Comparison of ENCODE assay signal across 9 mouse cellular contexts in genomic region chr11:95841498-95841830, GRCm38 (mm10). TPM values are rescaled to one million over a fixed set of nuclear protein-coding genes. Genes with fewer than 3 reads are reported as not detected.
DNase-seq lines count a peak whose midpoint lies in the region; ATAC-seq and TF ChIP-seq lines count a peak whose summit lies in the region.
"Had no signal": no experiment of that assay in that cellular context is flagged by ENCODE, and none has a peak within 500 bp of the region (broad histone marks: within the 10 kb centered on the region; RNA-seq: fewer than 3 reads in every experiment).

No protein-coding gene starts in this region.

- no peaks in the 10 kb centered on the region; the same call in 1 of the 2 replicates for H3K79me2 ChIP-seq in heart, adult 2 months (replicated peaks; ENCODE audit: control insufficient read depth, insufficient read depth, low read length)

- peak in 1 of 2 experiments; percentile 36 for DNase-seq in heart, adult 2 months
- DNase-seq in heart, adult 11 months = no peak
- no peak for DNase-seq in lung, embryonic 14.5 days
- DNase-seq in lung, postnatal 14 days = no peak
- DNase-seq in embryonic facial prominence, embryonic 14.5 days (ENCODE audit: low spot score) = no peak
- DNase-seq in liver, postnatal 0 days = no peak
- no peak for DNase-seq in cerebellum, adult 9-11 months
- no peak for DNase-seq in urinary bladder, postnatal 10 days (ENCODE audit: low spot score)

- TF ChIP-seq CTCF in heart, adult 2 months (IDR thresholded peaks at IDR 0.05) = no peak
- no peak for TF ChIP-seq CTCF in lung, embryonic 14.5 days (IDR thresholded peaks at IDR 0.05; ENCODE audit: low read depth)
- no peak for TF ChIP-seq CTCF in liver, postnatal 0 days (IDR thresholded peaks at IDR 0.05; ENCODE audit: low read depth)

- TF ChIP-seq POLR2A in heart, adult 2 months (IDR thresholded peaks at IDR 0.05; ENCODE audit: insufficient read depth, low read depth, low read length) = no peak

- intact Hi-C loops in heart, adult 2 months (cut with DNase I) = no loop called here

- peak overlapping the region; percentile 81 for H3K9ac ChIP-seq in heart, adult 2 months (ENCODE audit: low read depth, low read length)
- H3K9ac ChIP-seq in lung, embryonic 14.5 days = peak overlapping the region; percentile 30; the same call in 1 of the 2 replicates
- H3K9ac ChIP-seq in embryonic facial prominence, embryonic 14.5 days (ENCODE audit: low read depth, low read length) = no peak overlapping the region
- peak overlapping the region; percentile 55 for H3K9ac ChIP-seq in liver, postnatal 0 days (replicated peaks)

- no peak for TF ChIP-seq EP300 in heart, adult 2 months (IDR thresholded peaks at IDR 0.05; ENCODE audit: insufficient read depth, low read depth, low read length)
- TF ChIP-seq EP300 in liver, postnatal 0 days (IDR thresholded peaks at IDR 0.05; ENCODE audit: low read depth) = no peak

- H3K27ac ChIP-seq in heart, adult 2 months = peak overlapping the region; percentile 85
- H3K27ac ChIP-seq in lung, embryonic 14.5 days (ENCODE audit: low read depth) = peak overlapping the region; percentile 60; the same call in 1 of the 2 replicates
- H3K27ac ChIP-seq in embryonic facial prominence, embryonic 14.5 days (replicated peaks; ENCODE audit: low read depth, low read length) = 0 out of 2 replicates have a peak overlapping the region, but pooled peaks have one; percentile 4
- H3K27ac ChIP-seq in liver, postnatal 0 days (ENCODE audit: low read depth) = peak overlapping the region; percentile 86

- H3K36me3 ChIP-seq in heart, adult 2 months (ENCODE audit: control insufficient read depth, insufficient read depth, low read length) = no peaks in the 10 kb centered on the region
- H3K36me3 ChIP-seq in lung, embryonic 14.5 days (ENCODE audit: insufficient read depth) = no peaks in the 10 kb centered on the region
- H3K36me3 ChIP-seq in embryonic facial prominence, embryonic 14.5 days (ENCODE audit: control insufficient read depth, insufficient read depth, low read length) = no peaks in the 10 kb centered on the region
- H3K36me3 ChIP-seq in liver, postnatal 0 days (replicated peaks; ENCODE audit: insufficient read depth, low read length) = no peaks in the 10 kb centered on the region

- peak overlapping the region; percentile 50 for H3K4me2 ChIP-seq in lung, embryonic 14.5 days
- H3K4me2 ChIP-seq in embryonic facial prominence, embryonic 14.5 days (ENCODE audit: low read depth, low read length) = peak overlapping the region; percentile 36; the same call in 1 of the 2 replicates
- peak overlapping the region; percentile 58 for H3K4me2 ChIP-seq in liver, postnatal 0 days (ENCODE audit: low read depth, low read length)

- no peak for ATAC-seq in lung, embryonic 14.5 days (ENCODE audit: insufficient read depth)
- no peak for ATAC-seq in embryonic facial prominence, embryonic 14.5 days (ENCODE audit: low read depth)
- ATAC-seq in liver, postnatal 0 days = no peak

- peaks cover 25% of the 10 kb centered on the region for H3K4me1 ChIP-seq in heart, adult 2 months (ENCODE audit: control insufficient read depth, insufficient read depth, low read length)
- peaks cover 12% of the 10 kb centered on the region for H3K4me1 ChIP-seq in lung, embryonic 14.5 days (ENCODE audit: insufficient read depth)
- H3K4me1 ChIP-seq in embryonic facial prominence, embryonic 14.5 days (ENCODE audit: control insufficient read depth, insufficient read depth, low read length) = peaks cover 11% of the 10 kb centered on the region
- H3K4me1 ChIP-seq in liver, postnatal 0 days (ENCODE audit: insufficient read depth) = peaks cover 42% of the 10 kb centered on the region

- 48% methylated on average over 10 of the region's 10 CpGs for WGBS in heart, adult 2 months
- 49% methylated on average over 10 of the region's 10 CpGs for WGBS in lung, embryonic 14.5 days
- 62% methylated on average over 10 of the region's 10 CpGs for WGBS in embryonic facial prominence, embryonic 14.5 days
- WGBS in liver, postnatal 0 days (ENCODE audit: insufficient replicate concordance) = 32% methylated on average over 10 of the region's 10 CpGs

- peak overlapping the region; percentile 67 for H3K4me3 ChIP-seq in heart, adult 2 months
- H3K4me3 ChIP-seq in lung, embryonic 14.5 days (ENCODE audit: low read depth, low read length) = peak overlapping the region; percentile 34
- H3K4me3 ChIP-seq in embryonic facial prominence, embryonic 14.5 days (ENCODE audit: low read depth, low read length) = peak overlapping the region; percentile 19
- peak overlapping the region; percentile 48 for H3K4me3 ChIP-seq in liver, postnatal 0 days (ENCODE audit: low read depth, low read length)

- no peaks in the 10 kb centered on the region for H3K27me3 ChIP-seq in heart, adult 2 months (ENCODE audit: control insufficient read depth, insufficient read depth, low read length)
- H3K27me3 ChIP-seq in lung, embryonic 14.5 days (ENCODE audit: insufficient read depth, low read length) = no peaks in the 10 kb centered on the region
- 0 out of 2 replicates have a peak, but pooled peaks cover 3% of the 10 kb centered on the region for H3K27me3 ChIP-seq in embryonic facial prominence, embryonic 14.5 days (replicated peaks; ENCODE audit: control insufficient read depth, insufficient read depth, low read length)
- no peaks in the 10 kb centered on the region for H3K27me3 ChIP-seq in liver, postnatal 0 days (ENCODE audit: insufficient read depth, low read length)

- no peaks in the 10 kb centered on the region for H3K9me3 ChIP-seq in lung, embryonic 14.5 days (ENCODE audit: low read depth, low read length)
- no peaks in the 10 kb centered on the region for H3K9me3 ChIP-seq in embryonic facial prominence, embryonic 14.5 days (ENCODE audit: control insufficient read depth, low read length)
- no peaks in the 10 kb centered on the region for H3K9me3 ChIP-seq in liver, postnatal 0 days (ENCODE audit: low read length)

RNA-seq across cellular contexts. Expression of gene Abi3, which starts 0.8 kb away (rescaled TPM):
- total RNA-seq in heart, adult 2 months (2021) = 10 to 100 TPM in 1 of 2 experiments, 1 to 10 TPM in 1; 7.9 to 11.4 TPM
- polyA plus RNA-seq in heart, adult 2 months (2012; rRNA removed) = 16.3 and 23.2 TPM in 2 replicates
- polyA plus RNA-seq in lung, embryonic 14.5 days (2014; fragmentation: Nextera tagmentation; extraction: Ambion mirVana) = 7.2 TPM in 2 replicates
- polyA plus RNA-seq in embryonic facial prominence, embryonic 14.5 days (2014; fragmentation: Nextera tagmentation; extraction: Ambion mirVana) = 3.9 and 5.1 TPM in 2 replicates
- polyA plus RNA-seq in liver, postnatal 0 days (2015; fragmentation: Nextera tagmentation; extraction: Ambion mirVana) = 9.8 and 10.2 TPM in 2 replicates

RNA-seq across cellular contexts. Expression of gene Gngt2, which starts 4.4 kb away (rescaled TPM):
- 10 to 100 TPM; 19.0 to 24.4 TPM for total RNA-seq in heart, adult 2 months (2021)
- 10.2 and 12.4 TPM in 2 replicates for polyA plus RNA-seq in heart, adult 2 months (2012; rRNA removed)
- polyA plus RNA-seq in lung, embryonic 14.5 days (2014; fragmentation: Nextera tagmentation; extraction: Ambion mirVana) = 13.4 and 14.8 TPM in 2 replicates
- 15.0 and 16.2 TPM in 2 replicates for polyA plus RNA-seq in embryonic facial prominence, embryonic 14.5 days (2014; fragmentation: Nextera tagmentation; extraction: Ambion mirVana)
- polyA plus RNA-seq in liver, postnatal 0 days (2015; fragmentation: Nextera tagmentation; extraction: Ambion mirVana) = 30.2 and 32.2 TPM in 2 replicates

RNA-seq across cellular contexts. Expression of gene Phospho1, which starts 17.2 kb away (rescaled TPM):
- 100 to 1,000 TPM; 181 to 206 TPM for total RNA-seq in heart, adult 2 months (2021)
- 193 and 244 TPM in 2 replicates for polyA plus RNA-seq in heart, adult 2 months (2012; rRNA removed)
- polyA plus RNA-seq in lung, embryonic 14.5 days (2014; fragmentation: Nextera tagmentation; extraction: Ambion mirVana) = 0.37 TPM in 1 of 2 replicates, not detected in the other
- 7.5 and 14.9 TPM in 2 replicates for polyA plus RNA-seq in embryonic facial prominence, embryonic 14.5 days (2014; fragmentation: Nextera tagmentation; extraction: Ambion mirVana)
- 1.9 and 2.0 TPM in 2 replicates for polyA plus RNA-seq in liver, postnatal 0 days (2015; fragmentation: Nextera tagmentation; extraction: Ambion mirVana)
- polyA plus RNA-seq: inflammation-experienced regulatory T-cells, adult 6 months had no signal

Comparison
In these comparisons a context has a peak if more than half of its experiments do, and no peak if none do; other contexts are left out.
1. H3K27ac ChIP-seq: peak in every context shown above with its lines; median percentile 86 in liver, postnatal 0 days; 85 in heart, adult 2 months; 60 in lung, embryonic 14.5 days; 4 in embryonic facial prominence, embryonic 14.5 days.
2. RNA of gene Phospho1, which starts 17.2 kb away (polyA plus RNA-seq): 193 to 244 TPM in heart, adult 2 months; 7.5 to 14.9 TPM in embryonic facial prominence, embryonic 14.5 days, 1.9 to 2.0 TPM in liver, postnatal 0 days and 0.37 TPM in lung, embryonic 14.5 days; every median in the first group is over 10 times any median in the second.
3. Peak in every context shown above with its lines, with median percentiles within 50 percentile points of each other: H3K4me3 ChIP-seq and H3K4me2 ChIP-seq.